Mouse (Mus musculus) heart, embryonic 13.5 days (tissue): ENCODE data around the gene Ints12. TPM values are rescaled to one million over a fixed set of nuclear protein-coding genes. Genes with fewer than 3 reads are reported as not detected.

Experiments used
- ATAC-seq: fragments of 200-750 bp; cut with Nextera tagmentation; 2 replicates; pipeline ENCODE4 v1.8.0; 2017; ENCODE audit warnings: moderate TSS enrichment; ENCODE audit not compliant: insufficient number of reproducible peaks, low FRiP score, low TSS enrichment; ENCODE audit errors: extremely low read depth
- H3K27ac ChIP-seq: fragments of 300-500 bp; sonication (generic); replicated peaks from 2 replicates; pipeline ENCODE4 v1.5.1; 2015; ENCODE audit warnings: moderate library complexity, mild to moderate bottlenecking, inconsistent platforms
- H3K27me3 ChIP-seq: fragments of 300-500 bp; sonication (generic); replicated peaks from 2 replicates; pipeline ENCODE4 v1.6.1; 2015; ENCODE audit warnings: mild to moderate bottlenecking, inconsistent platforms
- H3K36me3 ChIP-seq: fragments of 300-500 bp; sonication (generic); 2 replicates; pipeline ENCODE4 v1.6.1; 2015; ENCODE audit warnings: mild to moderate bottlenecking, inconsistent platforms
- H3K4me1 ChIP-seq: fragments of 300-500 bp; sonication (generic); 2 replicates; pipeline ENCODE4 v1.6.1; 2015; ENCODE audit warnings: inconsistent platforms
- H3K4me2 ChIP-seq: fragments of 300-500 bp; sonication (generic); 2 replicates; pipeline ENCODE4 v1.6.1; 2015; ENCODE audit warnings: inconsistent platforms, mild to moderate bottlenecking, moderate library complexity
- H3K4me3 ChIP-seq: fragments of 300-500 bp; sonication (generic); 2 replicates; pipeline ENCODE4 v1.5.1; 2015; ENCODE audit warnings: moderate library complexity, mild to moderate bottlenecking, inconsistent platforms
- H3K9ac ChIP-seq: fragments of 300-500 bp; sonication (generic); 2 replicates; pipeline ENCODE4 v1.6.1; 2015; ENCODE audit warnings: inconsistent platforms, mild to moderate bottlenecking, moderate library complexity
- H3K9me3 ChIP-seq: fragments of 300-500 bp; sonication (generic); 2 replicates; pipeline ENCODE4 v1.6.1; 2016; ENCODE audit warnings: inconsistent platforms
- WGBS: fragments of 180-500 bp; shearing (Covaris S2); methylation state at CpG from one replicate; pipeline ENCODE4 v1.1.7; 2015; ENCODE audit warnings: mixed read lengths; 5-methylcytosine and 5-hydroxymethylcytosine counted together
- polyA plus RNA-seq: library from polyadenylated mRNA; unstranded; fragments of >200 nt; fragmentation: Nextera tagmentation; extraction: Ambion mirVana; gene quantifications from 2 replicates; pipeline ENCODE4 v1.2.1, GENCODE M21; 2015

Ints12 gene
- polyA plus RNA-seq, 1 experiment from 2014 or later, result 12.0 TPM

- peaks cover 54% of the 10 kb centered on the region for H3K36me3 ChIP-seq
- no peak for ATAC-seq
- 77% methylated on average over 4 of the region's 4 CpGs for whole genome bisulfite sequencing
These were observed 6.7 kb downstream of the Ints12 start for GRCm38 (mm10) chr3:133098336-133098735.

GRCm38 (mm10) chr3:133098909-133099308 is 7.3 kb downstream of the Ints12 start:
- H3K36me3 ChIP-seq, result peaks cover 60% of the 10 kb centered on the region
- ATAC-seq, result no peak
- WGBS, result 85% methylated on average over 2 of the region's 2 CpGs

More at GRCm38 (mm10) chr3:133098336-133098735, 6.7 kb downstream of the Ints12 start:
- no peak overlapping the region for H3K4me3 ChIP-seq
- no peaks in the 10 kb centered on the region for H3K27me3 ChIP-seq
- H3K9ac ChIP-seq, result no peak overlapping the region
- H3K27ac ChIP-seq, result no peak overlapping the region
- no peaks in the 10 kb centered on the region for H3K9me3 ChIP-seq
- H3K4me2 ChIP-seq, result no peak overlapping the region
- peaks cover 10% of the 10 kb centered on the region for H3K4me1 ChIP-seq

GRCm38 (mm10) chr3:133103768-133104167 is 12.1 kb downstream of the Ints12 start:
- 78% methylated on average over 3 of the region's 3 CpGs for WGBS
- Histone ChIP-seq H3K4me2 (no peak overlapping the region), H3K9ac (no peak overlapping the region), H3K4me1 (no peaks in the 10 kb centered on the region), H3K27ac (no peak overlapping the region), H3K27me3 (no peaks in the 10 kb centered on the region), H3K9me3 (no peaks in the 10 kb centered on the region), H3K36me3 (peaks cover 78% of the 10 kb centered on the region), H3K4me3 (no peak overlapping the region)
- ATAC-seq, result no peak

More at GRCm38 (mm10) chr3:133098909-133099308, 7.3 kb downstream of the Ints12 start:
- Histone ChIP-seq H3K4me3 (no peak overlapping the region), H3K27ac (no peak overlapping the region), H3K4me2 (no peak overlapping the region), H3K27me3 (no peaks in the 10 kb centered on the region), H3K4me1 (peaks cover 7% of the 10 kb centered on the region; the same call in 1 of the 2 replicates), H3K9me3 (no peaks in the 10 kb centered on the region), H3K9ac (no peak overlapping the region)

- Histone ChIP-seq H3K27ac (no peak overlapping the region), H3K27me3 (no peaks in the 10 kb centered on the region), H3K9ac (no peak overlapping the region), H3K9me3 (no peaks in the 10 kb centered on the region), H3K4me2 (no peak overlapping the region), H3K36me3 (peaks cover 78% of the 10 kb centered on the region), H3K4me3 (no peak overlapping the region), H3K4me1 (no peaks in the 10 kb centered on the region)
- no peak for ATAC-seq
- WGBS, result 87% methylated on average over 3 of the region's 3 CpGs
These were observed 12.8 kb downstream of the Ints12 start for GRCm38 (mm10) chr3:133104436-133104835.

DNA sequence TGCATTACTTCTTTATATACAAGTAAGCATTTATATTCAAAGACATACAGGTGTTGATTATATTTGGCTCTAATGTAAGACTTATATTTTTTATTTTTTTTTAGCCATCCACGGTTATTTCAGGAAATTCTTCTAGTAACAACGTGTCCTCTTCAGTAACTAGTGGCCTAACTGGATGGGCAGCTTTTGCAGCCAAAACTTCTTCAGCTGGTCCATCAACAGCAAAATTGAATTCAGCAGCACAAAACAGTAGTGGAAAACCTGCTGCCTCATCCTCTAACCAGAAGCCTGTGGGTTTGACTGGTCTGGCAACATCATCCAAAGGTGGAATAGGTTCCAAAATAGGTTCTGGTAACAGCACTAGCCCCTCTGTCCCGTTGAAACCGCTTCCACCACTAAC is 17.1 kb downstream of the Ints12 start:
- Histone ChIP-seq H3K27ac (no peak overlapping the region), H3K36me3 (peaks cover 54% of the 10 kb centered on the region), H3K4me1 (no peaks in the 10 kb centered on the region), H3K9me3 (no peaks in the 10 kb centered on the region), H3K9ac (no peak overlapping the region), H3K27me3 (no peaks in the 10 kb centered on the region), H3K4me2 (no peak overlapping the region), H3K4me3 (no peak overlapping the region)
- WGBS, result 87% methylated on average over 4 of the region's 4 CpGs
- ATAC-seq, result no peak

DNA sequence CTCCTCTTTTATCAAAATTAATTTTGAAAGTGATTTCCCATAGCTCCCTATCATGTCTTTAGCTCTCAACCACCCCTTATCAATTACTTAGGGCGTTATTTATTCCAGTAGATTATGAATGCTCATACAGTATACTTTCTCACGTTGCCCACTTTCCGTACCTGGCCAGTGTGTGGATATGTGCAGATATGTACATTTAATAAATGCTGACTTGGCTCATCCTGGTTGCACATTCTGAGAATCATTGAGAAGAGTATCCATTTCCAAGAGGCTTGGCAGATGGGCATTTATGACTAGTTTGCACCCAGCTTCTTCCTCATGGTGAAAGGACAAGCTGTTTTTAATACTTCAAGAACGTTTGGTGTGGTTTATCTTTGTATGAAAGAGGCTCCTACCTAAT is 18.2 kb downstream of the Ints12 start:
- Histone ChIP-seq H3K9me3 (no peaks in the 10 kb centered on the region), H3K27ac (no peak overlapping the region), H3K4me1 (no peaks in the 10 kb centered on the region), H3K36me3 (peaks cover 45% of the 10 kb centered on the region), H3K9ac (no peak overlapping the region), H3K27me3 (no peaks in the 10 kb centered on the region), H3K4me3 (no peak overlapping the region), H3K4me2 (no peak overlapping the region)
- no peak for ATAC-seq
- 86% methylated on average over 4 of the region's 4 CpGs for WGBS

DNA sequence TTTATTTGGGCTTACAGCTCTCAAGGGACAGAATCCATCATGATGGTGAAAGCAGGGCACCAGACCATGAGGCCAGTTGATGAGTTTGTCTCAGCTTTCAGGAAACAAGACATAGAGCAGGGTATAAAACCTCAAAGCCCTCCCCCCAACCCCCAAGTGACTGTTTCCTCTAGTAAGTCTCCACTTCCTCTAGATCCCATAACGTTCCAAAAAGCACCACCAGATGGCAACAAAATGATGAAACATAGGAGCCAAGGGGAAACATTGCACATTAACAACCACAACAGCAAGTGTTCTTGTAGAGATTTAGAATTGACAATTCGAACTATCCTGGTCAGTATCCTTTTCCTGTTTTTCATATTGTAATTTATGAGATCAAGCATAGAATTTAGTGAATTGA is 20.1 kb downstream of the Ints12 start:
- 23% methylated on average over 2 of the region's 2 CpGs for WGBS
- no peak for ATAC-seq
- Histone ChIP-seq H3K27me3 (no peaks in the 10 kb centered on the region), H3K9ac (no peak overlapping the region), H3K27ac (no peak overlapping the region), H3K4me3 (no peak overlapping the region), H3K9me3 (no peaks in the 10 kb centered on the region), H3K4me2 (no peak overlapping the region), H3K36me3 (peaks cover 31% of the 10 kb centered on the region), H3K4me1 (no peaks in the 10 kb centered on the region)

DNA sequence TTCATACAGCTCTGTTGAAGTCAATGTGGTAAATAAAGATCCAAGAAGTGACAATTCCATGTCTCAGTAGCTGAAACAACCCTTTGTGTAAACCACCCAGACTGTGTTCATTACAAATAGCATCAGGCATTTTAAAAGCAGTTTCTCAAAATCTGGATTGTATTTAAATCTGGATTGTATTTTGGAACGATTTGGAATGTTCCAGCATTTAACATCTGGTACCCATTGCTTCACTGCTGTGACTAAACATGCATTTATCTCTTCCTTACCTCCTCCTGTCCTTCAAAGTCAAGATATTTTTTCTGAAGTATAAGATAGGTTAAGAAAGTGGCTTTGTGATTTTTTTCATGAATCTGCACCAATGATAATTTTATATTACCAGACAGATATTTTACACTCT is 21.6 kb downstream of the Ints12 start:
- ATAC-seq, result no peak
- Histone ChIP-seq H3K36me3 (peaks cover 18% of the 10 kb centered on the region), H3K4me1 (no peaks in the 10 kb centered on the region), H3K4me3 (no peak overlapping the region), H3K4me2 (no peak overlapping the region), H3K27me3 (no peaks in the 10 kb centered on the region), H3K27ac (no peak overlapping the region), H3K9ac (no peak overlapping the region), H3K9me3 (no peaks in the 10 kb centered on the region)
- 36% methylated on average over 1 of the region's 1 CpGs for WGBS

DNA sequence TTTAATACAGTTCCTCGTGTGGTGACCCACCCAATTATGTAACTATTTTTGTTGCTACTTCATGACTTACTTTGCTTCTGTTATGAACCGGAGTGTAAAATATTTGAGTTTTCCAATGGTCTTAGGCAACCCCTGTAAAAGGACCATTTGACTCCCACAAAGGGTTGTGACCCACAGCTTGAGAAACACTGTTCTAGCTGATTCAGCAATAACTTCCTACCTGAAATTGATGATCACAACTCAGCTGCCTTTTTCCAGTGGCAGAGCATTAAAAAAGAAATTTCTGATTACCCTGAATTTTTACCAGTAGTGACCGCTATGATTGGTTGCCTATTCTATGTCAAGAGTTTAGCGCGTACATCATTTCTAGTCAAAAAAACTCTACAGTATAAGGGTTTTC is 39.7 kb downstream of the Ints12 start:
- 89% methylated on average over 5 of the region's 5 CpGs for WGBS

GRCm38 (mm10) chr3:133132611-133133010 is 41.0 kb downstream of the Ints12 start:
- 63% methylated on average over 8 of the region's 8 CpGs for WGBS
- Histone ChIP-seq H3K9ac (no peak overlapping the region), H3K27ac (no peak overlapping the region), H3K4me1 (no peaks in the 10 kb centered on the region), H3K9me3 (no peaks in the 10 kb centered on the region), H3K4me2 (no peak overlapping the region), H3K36me3 (no peaks in the 10 kb centered on the region), H3K4me3 (no peak overlapping the region), H3K27me3 (no peaks in the 10 kb centered on the region)
- no peak for ATAC-seq

More for the DNA sequence above, 39.7 kb downstream of the Ints12 start:
- Histone ChIP-seq H3K4me2 (no peak overlapping the region), H3K27ac (no peak overlapping the region), H3K9me3 (no peaks in the 10 kb centered on the region), H3K4me3 (no peak overlapping the region), H3K27me3 (no peaks in the 10 kb centered on the region), H3K36me3 (no peaks in the 10 kb centered on the region), H3K4me1 (no peaks in the 10 kb centered on the region), H3K9ac (no peak overlapping the region)
- no peak for ATAC-seq

DNA sequence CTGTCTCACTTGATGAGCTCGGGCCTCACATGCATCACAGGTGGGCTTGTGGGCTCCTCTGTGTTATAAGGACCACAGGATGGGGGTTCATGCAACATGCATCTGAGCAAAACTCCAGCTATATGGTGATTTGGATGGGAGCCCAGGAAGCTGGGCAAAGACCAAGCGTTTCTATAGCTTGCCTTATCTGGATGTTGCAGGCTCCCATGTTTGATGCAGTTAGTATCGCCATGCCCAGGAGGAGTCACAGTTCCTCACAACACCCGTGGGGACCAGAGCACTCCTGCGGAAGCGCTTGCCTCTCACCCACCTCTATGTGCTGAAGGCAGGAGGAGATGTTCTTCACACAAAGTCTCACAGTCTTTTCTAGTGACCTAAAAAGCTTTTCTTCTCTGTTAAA is 50.2 kb downstream of the Ints12 start:
- no peaks in the 10 kb centered on the region for H3K9me3 ChIP-seq
- no peak for ATAC-seq
- WGBS, result 75% methylated on average over 6 of the region's 6 CpGs
- H3K9ac ChIP-seq, result no peak overlapping the region
- H3K36me3 ChIP-seq, result no peaks in the 10 kb centered on the region
- no peak overlapping the region for H3K4me3 ChIP-seq
- H3K27ac ChIP-seq, result no peak overlapping the region
- H3K4me2 ChIP-seq, result no peak overlapping the region
- no peaks in the 10 kb centered on the region for H3K27me3 ChIP-seq
- no peaks in the 10 kb centered on the region for H3K4me1 ChIP-seq

GRCm38 (mm10) chr3:133144511-133145147 is 53.0 kb downstream of the Ints12 start:
- H3K4me3 ChIP-seq, result no peak overlapping the region
- H3K9ac ChIP-seq, result no peak overlapping the region
- no peaks in the 10 kb centered on the region for H3K9me3 ChIP-seq
- no peak overlapping the region for H3K4me2 ChIP-seq
- no peaks in the 10 kb centered on the region for H3K36me3 ChIP-seq
- WGBS, result 75% methylated on average over 6 of the region's 6 CpGs
- ATAC-seq, result no peak
- H3K27me3 ChIP-seq, result no peaks in the 10 kb centered on the region
- H3K4me1 ChIP-seq, result no peaks in the 10 kb centered on the region
- H3K27ac ChIP-seq, result no peak overlapping the region
